Mouse (Mus musculus) urinary bladder, postnatal 0 days (tissue): ENCODE measurements around the gene Srp68. TPM values are rescaled to one million over a fixed set of nuclear protein-coding genes. Genes with fewer than 3 reads are reported as not detected.

Experiments
- polyA plus RNA-seq: library from polyadenylated mRNA; unstranded; fragments of >200 nt; fragmentation: Nextera tagmentation; extraction: Ambion mirVana; gene quantifications from 2 replicates; pipeline ENCODE4 v1.2.1, GENCODE M21; 2015

The Srp68 gene
- 56.4 and 58.5 TPM in 2 replicates for polyA plus RNA-seq

DNA sequence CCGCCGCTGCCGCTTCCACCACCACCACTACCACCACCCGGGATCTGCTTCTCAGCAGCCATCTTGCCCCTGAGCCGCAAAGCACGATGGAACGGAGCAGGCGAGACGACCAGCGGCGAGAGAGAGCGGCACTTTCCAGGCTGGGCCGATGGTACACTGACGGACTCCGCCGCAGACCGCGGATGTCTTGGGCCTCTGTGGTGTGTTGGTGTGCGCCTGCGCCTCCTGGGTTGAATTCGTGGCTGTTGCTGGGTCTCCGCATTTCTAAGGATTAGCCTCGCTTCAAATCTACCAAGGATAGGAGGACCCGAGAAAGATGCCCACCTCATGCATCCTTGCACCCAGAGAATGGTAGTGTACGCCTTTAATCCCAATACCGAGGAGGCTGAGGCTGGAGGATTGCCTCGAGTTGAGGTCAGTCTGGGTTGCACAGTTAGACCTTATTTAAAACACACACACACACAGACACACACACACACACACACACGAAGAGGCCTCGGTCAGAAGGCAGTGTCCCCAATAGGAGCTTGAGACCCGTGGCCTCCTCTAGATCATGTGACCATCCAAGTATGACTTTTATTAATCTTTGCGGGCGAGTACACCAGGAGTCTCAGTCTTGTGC, at the start of gene Srp68:
Gene Srp68, minus strand, starts transcription at position 173 of the 622 bp plus-strand sequence.

DNA sequence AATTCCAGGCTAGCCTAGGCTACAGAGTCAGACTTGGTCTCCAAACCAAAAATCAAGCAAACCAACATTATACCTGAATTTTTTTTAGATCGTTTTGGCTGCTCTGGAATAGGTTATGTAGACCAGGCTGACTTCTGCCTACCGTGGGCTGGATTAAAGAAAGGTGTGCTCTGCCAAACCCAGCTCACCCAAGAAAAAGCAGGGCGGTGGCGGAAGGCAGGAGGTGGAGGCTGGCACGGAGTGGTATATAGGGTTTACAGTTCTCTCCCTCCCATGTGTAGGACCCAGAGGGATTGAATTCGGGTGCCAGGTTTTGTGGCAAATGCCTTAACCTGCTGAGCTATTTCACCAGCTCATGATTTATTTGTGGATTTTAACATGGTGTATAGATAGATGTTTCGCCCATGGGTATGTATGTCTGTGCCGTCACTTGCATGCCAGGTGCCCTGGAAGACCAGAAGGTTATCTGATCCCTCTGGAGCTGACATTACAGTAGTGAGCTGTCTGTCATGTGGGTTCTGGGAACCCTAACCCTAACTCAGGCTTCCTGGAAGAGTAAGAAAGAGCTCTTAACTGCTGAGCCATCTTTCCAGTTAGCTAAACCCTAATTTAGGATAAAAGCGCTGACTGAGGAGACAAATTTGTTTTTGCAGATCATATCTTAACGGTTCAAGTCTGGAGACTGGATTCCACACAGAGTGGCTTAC, 33.2 kb upstream of the Srp68 start, which contains the start of gene Exoc7:
Gene Exoc7, minus strand, starts transcription at position 215 of the 707 bp plus-strand sequence.

DNA sequence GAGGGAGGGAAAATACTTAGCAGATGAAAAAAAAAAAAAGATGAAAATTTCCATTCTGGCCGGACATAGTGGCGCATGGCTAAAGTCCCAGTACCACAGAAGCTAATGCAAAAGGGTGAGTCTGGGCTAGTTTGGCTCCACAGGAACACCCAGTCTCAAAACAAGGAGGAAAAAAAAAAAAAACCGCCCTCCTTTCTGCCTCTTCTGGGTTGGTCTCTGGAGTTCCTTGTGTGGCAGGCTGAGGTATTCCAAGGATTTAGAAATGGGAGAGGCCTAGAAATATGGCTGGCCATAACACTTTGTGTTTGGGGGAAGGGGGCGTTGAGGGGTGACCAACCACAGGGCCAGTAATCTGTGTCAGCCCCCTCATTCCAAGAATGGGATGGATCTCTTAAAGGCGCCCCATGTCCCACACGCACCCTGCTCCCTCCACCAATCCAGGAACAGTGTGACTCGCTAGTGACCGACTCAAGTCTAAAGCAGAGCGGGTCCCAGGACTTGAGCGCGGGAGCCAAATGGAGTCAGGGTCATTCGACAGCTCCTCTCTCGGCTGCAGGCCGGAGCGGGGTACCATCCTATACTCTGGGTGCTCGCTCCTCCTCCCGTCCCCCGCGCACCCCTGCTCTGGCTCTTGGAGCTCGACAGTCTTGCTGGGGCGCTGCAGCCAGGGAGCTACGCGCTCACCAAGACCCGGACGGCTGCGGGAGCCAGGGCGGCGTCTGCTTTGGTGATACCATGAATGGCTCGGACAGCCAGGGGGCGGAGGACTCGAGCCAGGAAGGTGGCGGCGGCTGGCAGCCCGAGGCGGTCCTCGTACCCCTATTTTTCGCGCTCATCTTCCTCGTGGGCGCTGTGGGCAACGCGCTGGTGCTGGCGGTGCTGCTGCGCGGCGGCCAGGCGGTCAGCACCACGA, 7.0 kb upstream of the Srp68 start, which contains the start of gene Galr2:
Gene Galr2, plus strand, starts transcription at position 189 of the 913 bp plus-strand sequence.

DNA sequence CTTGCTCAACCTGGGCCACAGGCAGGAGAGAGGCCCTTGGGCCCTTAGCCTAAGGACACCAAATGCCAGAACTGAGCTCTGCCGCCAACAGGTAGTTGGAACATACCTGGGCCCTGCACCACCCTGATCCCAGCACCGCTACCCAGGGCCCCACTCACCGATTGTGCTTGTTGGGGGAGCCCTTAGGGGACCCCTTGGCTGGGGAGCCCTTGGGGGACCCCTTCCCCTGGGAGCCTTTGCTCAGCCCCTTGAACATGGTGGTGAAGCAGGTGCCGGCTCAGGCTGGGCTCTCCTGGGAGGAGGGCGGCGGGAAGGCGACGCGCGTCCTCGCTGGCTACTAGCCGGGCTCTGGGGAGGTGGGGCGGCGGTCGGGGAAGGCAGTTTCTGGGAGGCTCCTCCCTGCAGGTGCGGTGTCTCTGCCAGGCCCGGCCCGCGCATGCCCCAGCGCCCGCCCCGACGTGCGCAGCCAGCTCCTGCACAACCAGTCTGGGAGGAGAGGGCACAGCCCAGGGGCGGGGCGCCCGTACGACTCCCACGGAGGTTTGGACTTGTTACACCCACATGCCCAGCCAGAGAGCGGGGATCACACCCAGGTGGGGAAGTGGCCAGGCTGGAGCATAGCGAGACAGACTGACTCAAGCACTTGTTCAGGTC, 36.1 kb downstream of the Srp68 start, which contains the start of gene Evpl:
Gene Evpl, minus strand, starts transcription at position 336 of the 654 bp plus-strand sequence.

DNA sequence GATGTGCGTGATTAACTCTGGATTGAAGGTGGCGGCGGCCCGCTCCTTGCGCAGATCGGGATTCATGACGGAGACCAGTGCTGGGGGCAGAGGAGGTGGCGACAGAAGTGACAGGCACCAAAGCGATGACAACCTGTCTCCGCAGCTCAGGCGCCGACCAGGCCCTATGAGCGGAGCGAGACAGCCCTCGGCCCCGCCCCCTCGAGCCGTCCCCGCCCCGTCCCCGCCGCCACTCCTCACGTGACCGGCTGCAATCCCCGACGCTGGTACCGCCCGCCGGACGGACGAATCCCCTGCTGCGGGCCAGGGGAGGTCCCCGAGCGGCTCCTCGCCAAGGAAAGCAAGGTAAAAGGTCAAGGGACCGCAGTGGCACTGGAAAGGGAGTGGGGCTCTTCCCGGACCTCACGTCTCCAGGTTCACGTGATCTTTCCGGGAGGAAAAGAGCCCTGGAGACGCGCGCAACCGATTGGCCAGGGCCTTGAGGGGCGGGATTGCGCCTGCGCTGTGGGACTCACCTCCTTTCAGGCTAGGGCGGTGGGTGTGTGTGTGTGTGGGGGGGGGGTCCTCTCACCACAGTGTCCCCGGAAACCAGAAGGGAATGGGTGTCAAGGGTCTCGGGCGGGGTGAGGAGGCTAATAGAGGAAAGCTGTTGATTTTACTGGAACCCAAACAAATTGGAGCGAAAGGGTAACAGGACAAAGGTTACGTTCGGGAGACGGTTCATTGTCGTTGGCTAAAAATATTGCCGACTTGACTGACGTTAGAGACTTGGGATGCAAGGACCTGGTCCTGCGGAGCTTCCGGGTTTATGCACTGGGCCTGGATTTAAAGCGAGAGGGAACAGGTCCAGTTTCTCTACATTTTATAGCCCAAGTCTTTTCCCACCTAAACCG, 75.1 kb downstream of the Srp68 start, which contains the start of the genes Ten1 and Acox1:
Gene Ten1, plus strand, starts transcription at position 217 of the 893 bp plus-strand sequence.
Gene Acox1, minus strand, starts transcription at position 407 of the 893 bp plus-strand sequence.

Other genes starting within 250 kb of the Srp68 start
- 888 and 961 TPM in 2 replicates for gene H3f3b, start 246.3 kb downstream of the Srp68 start, polyA plus RNA-seq
- 10.9 and 11.5 TPM in 2 replicates for gene Unk, start 243.9 kb downstream of the Srp68 start, polyA plus RNA-seq
- gene Unc13d, start 196.3 kb downstream of the Srp68 start, polyA plus RNA-seq = 8.6 and 9.9 TPM in 2 replicates
- gene Wbp2, start 187.2 kb downstream of the Srp68 start, polyA plus RNA-seq = 101 and 115 TPM in 2 replicates
- gene Trim47, start 147.0 kb downstream of the Srp68 start, polyA plus RNA-seq = 33.9 and 35.1 TPM in 2 replicates
- 2.8 and 3.5 TPM in 2 replicates for gene Trim65, start 143.1 kb downstream of the Srp68 start, polyA plus RNA-seq
- gene Mrpl38, start 135.3 kb downstream of the Srp68 start, polyA plus RNA-seq = 42.2 and 43.2 TPM in 2 replicates
- gene Fbf1, start 106.1 kb downstream of the Srp68 start, polyA plus RNA-seq = 12.2 and 13.6 TPM in 2 replicates
- 26.7 and 29.4 TPM in 2 replicates for gene Ten1, start 75.4 kb downstream of the Srp68 start, polyA plus RNA-seq
- 32.0 and 37.1 TPM in 2 replicates for gene Acox1, start 75.2 kb downstream of the Srp68 start, polyA plus RNA-seq
- 17.0 and 21.1 TPM in 2 replicates for gene Evpl, start 36.1 kb downstream of the Srp68 start, polyA plus RNA-seq
- 3.9 and 4.6 TPM in 2 replicates for gene Galr2, start 6.7 kb upstream of the Srp68 start, polyA plus RNA-seq
- 43.7 and 51.1 TPM in 2 replicates for gene Exoc7, start 33.0 kb upstream of the Srp68 start, polyA plus RNA-seq
- 0.19 and 0.45 TPM in 2 replicates for gene Foxj1, start 61.2 kb upstream of the Srp68 start, polyA plus RNA-seq
- gene Rnf157, start 138.8 kb upstream of the Srp68 start, polyA plus RNA-seq = 3.8 and 5.7 TPM in 2 replicates
- 28.5 and 29.0 TPM in 2 replicates for gene Ubald2, start 159.9 kb upstream of the Srp68 start, polyA plus RNA-seq
- 0.15 TPM in 1 of 2 replicates, not detected in the other for gene Qrich2, start 192.0 kb upstream of the Srp68 start, polyA plus RNA-seq
- gene Prpsap1, start 220.0 kb upstream of the Srp68 start, polyA plus RNA-seq = 104 and 124 TPM in 2 replicates